ENCODE assay signal across 26 mouse cellular contexts in the genomic region with DNA sequence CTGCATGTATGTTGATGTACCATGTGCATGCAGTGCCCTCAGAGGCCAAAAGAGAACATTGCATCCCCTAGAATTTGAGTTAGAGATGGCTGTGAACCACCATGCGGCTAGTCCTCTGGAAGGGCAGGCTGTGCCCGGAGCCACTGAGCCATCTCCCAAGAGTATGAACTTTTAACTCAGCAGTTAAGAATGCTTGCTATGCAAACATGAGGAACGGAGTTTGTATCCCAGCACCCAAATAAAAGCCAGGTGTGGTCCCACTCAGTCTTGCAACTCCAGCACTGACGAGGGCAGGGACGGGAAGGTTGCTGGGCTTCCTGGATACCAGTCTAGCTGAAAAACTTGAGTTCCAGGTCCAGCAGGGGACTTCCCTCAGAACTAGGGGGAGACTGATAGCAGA. TPM values are rescaled to one million over a fixed set of nuclear protein-coding genes. Genes with fewer than 3 reads are reported as not detected.
DNase-seq lines count a peak whose midpoint lies in the region; ATAC-seq and TF ChIP-seq lines count a peak whose summit lies in the region.
"Had no signal": no experiment of that assay in that cellular context is flagged by ENCODE, and none has a peak within 500 bp of the region (broad histone marks: within the 10 kb centered on the region; RNA-seq: fewer than 3 reads in every experiment).

No protein-coding gene starts in this region.

- H3K4me3 ChIP-seq in kidney, adult 2 months (ENCODE audit: insufficient read depth, low read depth, low read length): no peak overlapping the region
- H3K4me3 ChIP-seq in kidney, embryonic 15.5 days (replicated peaks): no peak overlapping the region
- H3K4me3 ChIP-seq in liver, embryonic 14.5 days (ENCODE audit: insufficient read depth in 1 of 2, low read depth in 2 of 2, low read length in 2 of 2): no peak overlapping the region
- H3K4me3 ChIP-seq in liver, embryonic 12.5 days: no peak overlapping the region
- H3K4me3 ChIP-seq: embryonic facial prominence, embryonic 10.5 days; embryonic facial prominence, embryonic 15.5 days; forebrain, embryonic 15.5 days; gastrocnemius, adult 2 months; limb, embryonic 12.5 days; lung, embryonic 15.5 days; megakaryocyte, embryonic 14.5 days; midbrain, embryonic 12.5 days; stomach, embryonic 15.5 days had no signal

- DNase-seq in heart, adult 11 months: peak; percentile 66
- DNase-seq in heart, adult 18-20 months: no peak
- peak; percentile 31 for DNase-seq in kidney, adult 2 months
- no peak for DNase-seq in liver, embryonic 14.5 days (ENCODE audit: low read depth in 3 of 3, low spot score in 3 of 3)
- no peak for DNase-seq in Patski (ENCODE audit: low read depth, low spot score)
- no peak for DNase-seq in thymus, postnatal 14 days
- DNase-seq: adrenal gland, postnatal 10 days; cerebellum, adult 8-10 months; cerebellum, postnatal 25 days; gastrocnemius, adult 2 months; gastrocnemius, postnatal 36 days; kidney, adult 18-20 months; lung, postnatal 36 days; thymus, adult 18-20 months; thymus, postnatal 36 days had no signal

- no peak for TF ChIP-seq POLR2A in kidney, adult 2 months (IDR thresholded peaks at IDR 0.05; ENCODE audit: low read depth, low read length)

- no peak for TF ChIP-seq EP300 in liver, embryonic 14.5 days (IDR thresholded peaks at IDR 0.05; ENCODE audit: low read depth)

- POLR2A ChIA-PET in Patski (lab: Charles Lee): interaction anchor here (0.6 kb wide), 1 partner anchor 233 kb away, joined by 4 read pairs; no protein-coding TSS in a partner anchor

- H3K4me1 ChIP-seq in kidney, adult 2 months (ENCODE audit: control insufficient read depth, insufficient read depth, low read length): no peaks in the 10 kb centered on the region; the same call in 1 of the 2 replicates
- no peaks in the 10 kb centered on the region for H3K4me1 ChIP-seq in kidney, embryonic 15.5 days
- peaks cover 0 to 2% of the 10 kb centered on the region in 2 experiments; a peak in 2 of 4 replicates for H3K4me1 ChIP-seq in liver, embryonic 14.5 days (replicated peaks; ENCODE audit: control insufficient read depth in 2 of 2, insufficient read depth in 2 of 2, low read length in 1 of 2)
- H3K4me1 ChIP-seq in liver, embryonic 12.5 days: peaks cover 3% of the 10 kb centered on the region
- H3K4me1 ChIP-seq: embryonic facial prominence, embryonic 15.5 days; limb, embryonic 12.5 days; lung, embryonic 15.5 days; midbrain, embryonic 12.5 days; stomach, embryonic 15.5 days had no signal

- WGBS in kidney, adult 2 months: 45% methylated on average over 5 of the region's 5 CpGs
- 87% methylated on average over 5 of the region's 5 CpGs for WGBS in kidney, embryonic 15.5 days
- 88% methylated on average over 5 of the region's 5 CpGs for WGBS in liver, embryonic 14.5 days (ENCODE audit: insufficient replicate concordance)
- WGBS in liver, embryonic 12.5 days (ENCODE audit: insufficient replicate concordance): 82% methylated on average over 5 of the region's 5 CpGs

- no peak overlapping the region for H3K9ac ChIP-seq in kidney, embryonic 15.5 days
- no peak overlapping the region for H3K9ac ChIP-seq in liver, embryonic 14.5 days (replicated peaks)
- H3K9ac ChIP-seq in liver, embryonic 12.5 days: no peak overlapping the region
- H3K9ac ChIP-seq: embryonic facial prominence, embryonic 15.5 days; forebrain, embryonic 15.5 days; limb, embryonic 12.5 days; lung, embryonic 15.5 days; midbrain, embryonic 12.5 days; stomach, embryonic 15.5 days had no signal

- in situ Hi-C loops in Patski (cut with MboI; ENCODE audit: low pct_unique_long_range_greater_than_20kb): loop anchor here (10.0 to 25.0 kb wide), 2 partner anchors 313 to 695 kb away; no protein-coding TSS in a partner anchor

- CTCF ChIA-PET in Patski (lab: Charles Lee): no interaction called here

- H3K4me2 ChIP-seq in kidney, embryonic 15.5 days: no peak overlapping the region
- no peak overlapping the region for H3K4me2 ChIP-seq in liver, embryonic 14.5 days (ENCODE audit: low read depth)
- no peak overlapping the region for H3K4me2 ChIP-seq in liver, embryonic 12.5 days
- H3K4me2 ChIP-seq: embryonic facial prominence, embryonic 15.5 days; forebrain, embryonic 15.5 days; limb, embryonic 12.5 days; lung, embryonic 15.5 days; midbrain, embryonic 12.5 days; stomach, embryonic 15.5 days had no signal

- H3K27me3 ChIP-seq in kidney, adult 2 months (replicated peaks; ENCODE audit: control insufficient read depth, insufficient read depth, low read length): no peaks in the 10 kb centered on the region
- H3K27me3 ChIP-seq in kidney, embryonic 15.5 days: no peaks in the 10 kb centered on the region
- no peaks in the 10 kb centered on the region for H3K27me3 ChIP-seq in liver, embryonic 14.5 days (ENCODE audit: control insufficient read depth, insufficient read depth, low read length)
- no peaks in the 10 kb centered on the region for H3K27me3 ChIP-seq in liver, embryonic 12.5 days (replicated peaks)
- no peaks in the 10 kb centered on the region for H3K27me3 ChIP-seq in Patski
- H3K27me3 ChIP-seq: embryonic facial prominence, embryonic 15.5 days; forebrain, embryonic 15.5 days; limb, embryonic 12.5 days; lung, embryonic 15.5 days; megakaryocyte, embryonic 14.5 days; midbrain, embryonic 12.5 days; stomach, embryonic 15.5 days had no signal

- peaks cover 1% of the 10 kb centered on the region for H3K36me3 ChIP-seq in kidney, adult 2 months (ENCODE audit: control insufficient read depth, insufficient read depth, low read length)
- H3K36me3 ChIP-seq in kidney, embryonic 15.5 days: 0 out of 2 replicates have a peak, but pooled peaks cover 5% of the 10 kb centered on the region
- no peaks in the 10 kb centered on the region for H3K36me3 ChIP-seq in liver, embryonic 14.5 days (replicated peaks; ENCODE audit: control insufficient read depth, insufficient read depth, low read depth)
- H3K36me3 ChIP-seq in liver, embryonic 12.5 days: peaks cover 10% of the 10 kb centered on the region; the same call in 1 of the 2 replicates
- H3K36me3 ChIP-seq: embryonic facial prominence, embryonic 10.5 days; embryonic facial prominence, embryonic 15.5 days; forebrain, embryonic 15.5 days; lung, embryonic 15.5 days; midbrain, embryonic 12.5 days; stomach, embryonic 15.5 days had no signal

- H3K9me3 ChIP-seq in kidney, embryonic 15.5 days (replicated peaks): no peaks in the 10 kb centered on the region
- no peaks in the 10 kb centered on the region for H3K9me3 ChIP-seq in liver, embryonic 14.5 days (ENCODE audit: control insufficient read depth, low read length)
- H3K9me3 ChIP-seq in liver, embryonic 12.5 days (replicated peaks): no peaks in the 10 kb centered on the region
- H3K9me3 ChIP-seq: embryonic facial prominence, embryonic 10.5 days; embryonic facial prominence, embryonic 15.5 days; forebrain, embryonic 15.5 days; G1E; limb, embryonic 12.5 days; lung, embryonic 15.5 days; megakaryocyte, embryonic 14.5 days; midbrain, embryonic 12.5 days; stomach, embryonic 15.5 days had no signal

- H3K27ac ChIP-seq in kidney, adult 2 months (ENCODE audit: insufficient read depth, low read depth, low read length): no peak overlapping the region
- no peak overlapping the region for H3K27ac ChIP-seq in kidney, embryonic 15.5 days
- H3K27ac ChIP-seq in liver, embryonic 14.5 days: no peak overlapping the region
- no peak overlapping the region for H3K27ac ChIP-seq in liver, embryonic 12.5 days
- H3K27ac ChIP-seq: embryonic facial prominence, embryonic 10.5 days; embryonic facial prominence, embryonic 15.5 days; forebrain, embryonic 15.5 days; gastrocnemius, adult 2 months; limb, embryonic 12.5 days; lung, embryonic 15.5 days; midbrain, embryonic 12.5 days; stomach, embryonic 15.5 days had no signal

- no peak for ATAC-seq in kidney, embryonic 15.5 days (replicated peaks; ENCODE audit: low FRiP score)
- ATAC-seq in liver, embryonic 14.5 days (ENCODE audit: insufficient read depth): no peak
- no peak for ATAC-seq in liver, embryonic 12.5 days
- ATAC-seq in Patski: peak; percentile 51
- ATAC-seq: forebrain, embryonic 15.5 days had no signal

- TF ChIP-seq CTCF in kidney, adult 2 months (conservative IDR thresholded peaks at IDR 0.05; ENCODE audit: insufficient read depth, insufficient read length, low read depth, low read length): no peak
- peak; percentile 10; the same call in 1 of the 2 replicates for TF ChIP-seq CTCF in liver, embryonic 14.5 days (IDR thresholded peaks at IDR 0.05; ENCODE audit: low read depth)
- peak; percentile 35 for TF ChIP-seq CTCF in Patski (IDR thresholded peaks at IDR 0.05)

RNA-seq across cellular contexts. Expression of a gene that starts 17.2 kb away (rescaled TPM):
- total RNA-seq in heart, adult 18-20 months (2021): 10 to 100 TPM; 35.1 to 40.5 TPM
- 18.6 and 20.2 TPM in 2 replicates for polyA plus RNA-seq in kidney, adult 2 months (2012; rRNA removed)
- polyA plus RNA-seq in kidney, embryonic 15.5 days (2015; fragmentation: Nextera tagmentation; extraction: Ambion mirVana): 30.7 and 31.0 TPM in 2 replicates
- polyA plus RNA-seq in liver, embryonic 14.5 days (2012; rRNA removed): 8.1 and 12.0 TPM in 2 replicates
- 20.7 and 22.0 TPM in 2 replicates for polyA plus RNA-seq in liver, embryonic 14.5 days (2014; fragmentation: Nextera tagmentation; extraction: Ambion mirVana)
- 20.7 and 23.8 TPM in 2 replicates for polyA plus RNA-seq in liver, embryonic 12.5 days (2016; fragmentation: Nextera tagmentation; extraction: Ambion mirVana)
- 19.8 TPM for polyA plus RNA-seq in Patski (2021)

RNA-seq across cellular contexts. Expression of a gene that starts 17.3 kb away (rescaled TPM):
- 10 to 100 TPM; 44.2 to 48.3 TPM for total RNA-seq in heart, adult 18-20 months (2021)
- 27.2 and 35.5 TPM in 2 replicates for polyA plus RNA-seq in kidney, adult 2 months (2012; rRNA removed)
- polyA plus RNA-seq in kidney, embryonic 15.5 days (2015; fragmentation: Nextera tagmentation; extraction: Ambion mirVana): 22.3 TPM in 2 replicates
- polyA plus RNA-seq in liver, embryonic 14.5 days (2012; rRNA removed): 5.4 and 7.5 TPM in 2 replicates
- polyA plus RNA-seq in liver, embryonic 14.5 days (2014; fragmentation: Nextera tagmentation; extraction: Ambion mirVana): 9.3 and 11.6 TPM in 2 replicates
- 19.8 and 20.6 TPM in 2 replicates for polyA plus RNA-seq in liver, embryonic 12.5 days (2016; fragmentation: Nextera tagmentation; extraction: Ambion mirVana)
- 10.6 TPM for polyA plus RNA-seq in Patski (2021)

RNA-seq across cellular contexts. Expression of a gene that starts 49.1 kb away (rescaled TPM):
- total RNA-seq in heart, adult 18-20 months (2021): 10 to 100 TPM; 11.2 to 15.7 TPM
- polyA plus RNA-seq in kidney, adult 2 months (2012; rRNA removed): 95.1 and 99.0 TPM in 2 replicates
- polyA plus RNA-seq in kidney, embryonic 15.5 days (2015; fragmentation: Nextera tagmentation; extraction: Ambion mirVana): 21.4 and 24.7 TPM in 2 replicates
- 0.48 and 0.80 TPM in 2 replicates for polyA plus RNA-seq in liver, embryonic 14.5 days (2012; rRNA removed)
- 1.4 and 1.7 TPM in 2 replicates for polyA plus RNA-seq in liver, embryonic 14.5 days (2014; fragmentation: Nextera tagmentation; extraction: Ambion mirVana)
- 0.67 and 0.74 TPM in 2 replicates for polyA plus RNA-seq in liver, embryonic 12.5 days (2016; fragmentation: Nextera tagmentation; extraction: Ambion mirVana)
- polyA plus RNA-seq in Patski (2021): 1.3 TPM
- total RNA-seq: G1E had no signal
- polyA plus RNA-seq: G1E had no signal

Comparison
In these comparisons a context has a peak if more than half of its experiments do, and no peak if none do; other contexts are left out.
1. DNase-seq: peak in heart, adult 11 months (single experiment) and kidney, adult 2 months (single experiment); none in heart, adult 18-20 months (0 of 2), liver, embryonic 14.5 days (0 of 3), Patski (single experiment) and thymus, postnatal 14 days (single experiment).